Mouse (Mus musculus) liver, embryonic 15.5 days (tissue): ENCODE measurements at regions not wholly inside any gene's neighbourhood (a gene's known extent, or its start where the extent isn't known, plus 50 kb on each side); places are given as distances from the start of the nearest gene placed in this dataset.

Experiments
- ATAC-seq: fragments of 200-750 bp; cut with Nextera tagmentation; 2 replicates; pipeline ENCODE4 v1.8.0; 2017; ENCODE audit warnings: moderate number of reproducible peaks, mild to moderate bottlenecking, moderate library complexity; ENCODE audit not compliant: insufficient read depth
- H3K27ac ChIP-seq: fragments of 300-500 bp; sonication (generic); replicated peaks from 2 replicates; pipeline ENCODE4 v1.5.1; 2015; ENCODE audit warnings: mild to moderate bottlenecking, inconsistent platforms
- H3K27me3 ChIP-seq: fragments of 300-500 bp; sonication (generic); 2 replicates; pipeline ENCODE4 v1.6.1; 2015; ENCODE audit warnings: mild to moderate bottlenecking, inconsistent platforms
- H3K36me3 ChIP-seq: fragments of 300-500 bp; sonication (generic); replicated peaks from 2 replicates; pipeline ENCODE4 v1.6.1; 2015; ENCODE audit warnings: moderate library complexity, mild to moderate bottlenecking, inconsistent platforms
- H3K4me1 ChIP-seq: fragments of 300-500 bp; sonication (generic); replicated peaks from 2 replicates; pipeline ENCODE4 v1.6.1; 2015; ENCODE audit warnings: inconsistent platforms
- H3K4me2 ChIP-seq: fragments of 300-500 bp; sonication (generic); 2 replicates; pipeline ENCODE4 v1.6.1; 2015; ENCODE audit warnings: moderate library complexity, mild to moderate bottlenecking, inconsistent platforms
- H3K4me3 ChIP-seq: fragments of 300-500 bp; sonication (generic); replicated peaks from 2 replicates; pipeline ENCODE4 v1.5.1; 2015; ENCODE audit warnings: mild to moderate bottlenecking, inconsistent platforms
- H3K9ac ChIP-seq: fragments of 300-500 bp; sonication (generic); 2 replicates; pipeline ENCODE4 v1.6.1; 2015; ENCODE audit warnings: moderate library complexity, mild to moderate bottlenecking, inconsistent platforms
- H3K9me3 ChIP-seq: fragments of 300-500 bp; sonication (generic); replicated peaks from 2 replicates; pipeline ENCODE4 v1.6.1; 2016; ENCODE audit warnings: inconsistent platforms
- WGBS: fragments of 180-500 bp; shearing (Covaris S2); methylation state at CpG from one replicate; pipeline ENCODE4 v1.1.7; 2015; ENCODE audit warnings: mixed read lengths; ENCODE audit not compliant: insufficient replicate concordance; 5-methylcytosine and 5-hydroxymethylcytosine counted together

GRCm38 (mm10) chr13:69954171-69954570, 152.0 kb downstream of the Med10 start:
- Histone ChIP-seq H3K27ac (no peak overlapping the region), H3K27me3 (no peaks in the 10 kb centered on the region)
- ATAC-seq = no peak

GRCm38 (mm10) chr13:69955503-69955902, 153.3 kb downstream of the Med10 start:
- 26% methylated on average over 2 of the region's 2 CpGs for WGBS
- no peak overlapping the region for H3K4me3 ChIP-seq
- no peaks in the 10 kb centered on the region for H3K4me1 ChIP-seq
- H3K27me3 ChIP-seq = no peaks in the 10 kb centered on the region
- no peak overlapping the region for H3K9ac ChIP-seq
- no peaks in the 10 kb centered on the region for H3K9me3 ChIP-seq
- no peak for ATAC-seq
- H3K27ac ChIP-seq = no peak overlapping the region
- no peaks in the 10 kb centered on the region for H3K36me3 ChIP-seq
- H3K4me2 ChIP-seq = no peak overlapping the region

More at GRCm38 (mm10) chr13:69954171-69954570, 152.0 kb downstream of the Med10 start:
- no peak overlapping the region for H3K9ac ChIP-seq
- H3K4me3 ChIP-seq = no peak overlapping the region
- H3K36me3 ChIP-seq = no peaks in the 10 kb centered on the region
- WGBS = 37% methylated on average over 5 of the region's 5 CpGs
- H3K4me2 ChIP-seq = no peak overlapping the region
- H3K9me3 ChIP-seq = no peaks in the 10 kb centered on the region
- no peaks in the 10 kb centered on the region for H3K4me1 ChIP-seq

DNA sequence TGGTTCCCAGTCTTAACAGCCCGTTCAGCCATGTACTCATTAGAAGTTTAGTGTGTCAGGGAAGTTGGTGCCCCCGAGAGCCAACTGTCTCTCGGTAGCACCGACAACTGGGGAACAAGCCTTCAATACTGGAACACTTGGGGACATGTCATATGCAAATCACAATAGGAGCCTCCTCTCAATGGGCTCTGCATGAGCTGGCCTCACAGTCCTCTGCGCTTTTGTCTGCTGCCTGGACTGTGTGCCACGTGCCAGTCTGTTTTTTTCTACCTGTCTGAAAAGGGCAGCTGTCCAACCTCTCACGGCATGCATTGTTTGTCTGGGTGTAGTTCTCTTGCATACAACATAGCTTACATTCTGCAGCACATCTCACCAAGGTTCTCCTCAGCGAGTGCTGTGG, 161.7 kb downstream of the Med10 start:
- H3K4me1 ChIP-seq = no peaks in the 10 kb centered on the region
- H3K27me3 ChIP-seq = no peaks in the 10 kb centered on the region
- H3K4me3 ChIP-seq = no peak overlapping the region
- no peaks in the 10 kb centered on the region for H3K36me3 ChIP-seq
- H3K27ac ChIP-seq = no peak overlapping the region
- no peak overlapping the region for H3K9ac ChIP-seq
- H3K4me2 ChIP-seq = no peak overlapping the region
- 69% methylated on average over 8 of the region's 8 CpGs for WGBS
- no peak for ATAC-seq
- no peaks in the 10 kb centered on the region for H3K9me3 ChIP-seq

- Histone ChIP-seq H3K4me2 (no peak overlapping the region), H3K4me1 (no peaks in the 10 kb centered on the region)
- ATAC-seq = no peak
Measured at GRCm38 (mm10) chr13:69971281-69972057, 169.3 kb downstream of the Med10 start.

GRCm38 (mm10) chr13:69974835-69975234, 172.6 kb downstream of the Med10 start:
- Histone ChIP-seq H3K36me3 (no peaks in the 10 kb centered on the region), H3K4me3 (no peak overlapping the region), H3K9me3 (no peaks in the 10 kb centered on the region), H3K27ac (no peak overlapping the region), H3K9ac (no peak overlapping the region), H3K27me3 (no peaks in the 10 kb centered on the region), H3K4me1 (no peaks in the 10 kb centered on the region), H3K4me2 (no peak overlapping the region)
- no peak for ATAC-seq
- 52% methylated on average over 5 of the region's 5 CpGs for WGBS

More at GRCm38 (mm10) chr13:69971281-69972057, 169.3 kb downstream of the Med10 start:
- 55% methylated on average over 9 of the region's 9 CpGs for WGBS
- H3K27me3 ChIP-seq = no peaks in the 10 kb centered on the region
- H3K9ac ChIP-seq = no peak overlapping the region
- H3K9me3 ChIP-seq = no peaks in the 10 kb centered on the region
- no peaks in the 10 kb centered on the region for H3K36me3 ChIP-seq
- H3K27ac ChIP-seq = no peak overlapping the region
- H3K4me3 ChIP-seq = no peak overlapping the region

DNA sequence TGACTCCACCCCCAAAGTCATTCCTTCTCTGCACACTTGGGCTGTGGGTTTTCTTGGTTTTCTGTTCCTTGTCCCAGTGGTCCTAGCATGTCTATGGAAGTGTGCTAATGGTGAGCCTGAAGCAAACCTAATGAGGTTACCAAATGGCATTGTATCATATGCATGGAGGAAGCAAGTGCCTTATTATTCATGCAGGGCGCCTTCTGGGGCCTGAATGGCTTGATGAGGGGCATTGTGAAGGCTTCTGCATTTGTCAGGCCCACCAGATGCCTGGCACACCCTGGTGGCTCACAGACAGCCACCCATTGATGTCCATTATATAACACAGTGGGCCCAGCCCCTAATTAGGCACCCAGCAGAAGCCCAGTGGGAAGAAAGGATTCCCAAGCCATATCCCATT, 182.0 kb downstream of the Med10 start:
- no peak for ATAC-seq
- no peak overlapping the region for H3K27ac ChIP-seq
- H3K9me3 ChIP-seq = no peaks in the 10 kb centered on the region
- H3K9ac ChIP-seq = no peak overlapping the region
- WGBS = 37% methylated on average over 1 of the region's 1 CpGs
- H3K4me2 ChIP-seq = no peak overlapping the region
- no peaks in the 10 kb centered on the region for H3K36me3 ChIP-seq
- H3K4me3 ChIP-seq = no peak overlapping the region
- H3K27me3 ChIP-seq = no peaks in the 10 kb centered on the region
- H3K4me1 ChIP-seq = no peaks in the 10 kb centered on the region

DNA sequence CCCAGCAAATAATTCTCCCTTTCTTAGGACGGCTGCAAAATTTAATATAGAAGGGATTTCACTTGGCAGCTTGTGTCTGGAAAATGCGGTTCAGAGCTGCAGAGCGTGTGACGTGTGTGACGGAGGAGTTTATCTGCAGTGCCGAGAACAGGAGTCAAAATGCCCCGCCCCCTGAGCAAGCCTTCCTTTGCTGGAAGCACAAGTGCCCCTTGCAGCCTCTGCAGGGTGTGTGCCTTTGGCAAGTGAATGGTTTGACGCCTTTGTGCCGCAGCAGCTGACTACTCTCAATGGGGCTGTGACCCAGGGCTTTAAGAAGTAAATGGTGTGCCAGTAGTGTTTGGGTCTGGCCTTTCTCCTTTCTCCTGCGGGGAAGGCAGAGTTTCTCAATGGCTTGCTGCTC, 185.0 kb downstream of the Med10 start:
- no peak for ATAC-seq
- WGBS = 20% methylated on average over 10 of the region's 10 CpGs
- no peak overlapping the region for H3K4me2 ChIP-seq

DNA sequence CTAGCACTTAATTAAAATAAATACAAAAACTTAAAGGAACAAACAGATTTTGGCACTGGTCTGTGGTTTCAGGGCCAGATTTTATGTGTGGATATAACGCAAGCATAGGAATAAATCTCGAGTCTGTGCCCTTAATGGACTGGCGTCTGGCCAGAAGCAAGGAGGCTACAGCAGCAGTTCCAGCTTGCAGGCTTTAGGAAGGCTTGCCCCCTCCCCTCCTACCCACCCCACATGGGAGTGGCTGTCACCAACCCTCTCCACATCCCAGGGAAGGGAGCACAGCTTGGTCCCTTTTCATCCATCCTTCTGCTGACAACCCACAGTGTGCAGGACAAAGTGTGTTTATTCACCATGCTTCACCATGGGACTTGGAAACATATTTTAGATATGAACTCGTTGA, 186.1 kb downstream of the Med10 start:
- Histone ChIP-seq H3K4me1 (no peaks in the 10 kb centered on the region), H3K27ac (no peak overlapping the region), H3K27me3 (no peaks in the 10 kb centered on the region), H3K9me3 (no peaks in the 10 kb centered on the region), H3K9ac (no peak overlapping the region), H3K4me2 (no peak overlapping the region), H3K36me3 (no peaks in the 10 kb centered on the region), H3K4me3 (no peak overlapping the region)
- ATAC-seq = no peak
- WGBS = 47% methylated on average over 4 of the region's 4 CpGs

More for the DNA sequence above, 185.0 kb downstream of the Med10 start:
- no peaks in the 10 kb centered on the region for H3K9me3 ChIP-seq
- no peak overlapping the region for H3K4me3 ChIP-seq
- H3K27ac ChIP-seq = no peak overlapping the region
- H3K36me3 ChIP-seq = no peaks in the 10 kb centered on the region
- no peaks in the 10 kb centered on the region for H3K27me3 ChIP-seq
- no peak overlapping the region for H3K9ac ChIP-seq
- no peaks in the 10 kb centered on the region for H3K4me1 ChIP-seq

- Histone ChIP-seq H3K9ac (no peak overlapping the region), H3K27ac (no peak overlapping the region), H3K27me3 (no peaks in the 10 kb centered on the region), H3K36me3 (no peaks in the 10 kb centered on the region), H3K4me2 (no peak overlapping the region), H3K9me3 (no peaks in the 10 kb centered on the region), H3K4me1 (no peaks in the 10 kb centered on the region), H3K4me3 (no peak overlapping the region)
- ATAC-seq = no peak
- WGBS = 22% methylated on average over 11 of the region's 11 CpGs
Measured at GRCm38 (mm10) chr13:69991253-69991891, 189.2 kb downstream of the Med10 start.

- Histone ChIP-seq H3K9ac (no peak overlapping the region), H3K27ac (no peak overlapping the region), H3K4me2 (no peak overlapping the region), H3K36me3 (no peaks in the 10 kb centered on the region), H3K4me1 (no peaks in the 10 kb centered on the region), H3K4me3 (no peak overlapping the region), H3K27me3 (no peaks in the 10 kb centered on the region), H3K9me3 (no peaks in the 10 kb centered on the region)
- no peak for ATAC-seq
- 59% methylated on average over 14 of the region's 14 CpGs for WGBS
Measured at GRCm38 (mm10) chr13:69991892-69992261, 189.7 kb downstream of the Med10 start.

- H3K9me3 ChIP-seq = no peaks in the 10 kb centered on the region
Measured at GRCm38 (mm10) chr13:70003591-70003990, 201.4 kb downstream of the Med10 start.

More at GRCm38 (mm10) chr13:70003591-70003990, 201.4 kb downstream of the Med10 start:
- no peak for ATAC-seq
- H3K4me1 ChIP-seq = no peaks in the 10 kb centered on the region
- H3K9ac ChIP-seq = no peak overlapping the region
- H3K36me3 ChIP-seq = no peaks in the 10 kb centered on the region
- H3K27me3 ChIP-seq = no peaks in the 10 kb centered on the region
- 73% methylated on average over 15 of the region's 15 CpGs for WGBS
- H3K27ac ChIP-seq = no peak overlapping the region
- H3K4me2 ChIP-seq = no peak overlapping the region
- no peak overlapping the region for H3K4me3 ChIP-seq
